Mouse (Mus musculus) lung, adult 18-20 months (tissue): Measurements from ENCODE around the gene Wdr72.
A peak's percentile ranks its signal among the peaks of the same experiment; 100 is the strongest.

Experiments used
- DNase-seq, 2 experiments: peaks; one replicate each; pipeline ENCODE4 v3.0.0; 2022; ENCODE audit warnings: mixed read lengths in 2 of 2

Gene Wdr72

GRCm38 (mm10) chr9:74109761-74110460 lies at the start of gene Wdr72:
Wdr72 (plus strand) TSS chr9:74110356.
- peak; percentile 15 to 35 for DNase-seq

- no peak for DNase-seq
Measured at GRCm38 (mm10) chr9:74066278-74066677, 43.9 kb upstream of the Wdr72 start.

GRCm38 (mm10) chr9:74066766-74067165 lies 43.4 kb upstream of the Wdr72 start:
- no peak for DNase-seq

GRCm38 (mm10) chr9:74075958-74076357 lies 34.2 kb upstream of the Wdr72 start:
- DNase-seq: no peak

- DNase-seq: no peak
Measured at GRCm38 (mm10) chr9:74078458-74078857, 31.7 kb upstream of the Wdr72 start.

- DNase-seq: no peak
Measured at GRCm38 (mm10) chr9:74080241-74080640, 29.9 kb upstream of the Wdr72 start.

GRCm38 (mm10) chr9:74101591-74101990 lies 8.6 kb upstream of the Wdr72 start:
- DNase-seq: no peak

- no peak for DNase-seq
Measured at GRCm38 (mm10) chr9:74102615-74103014, 7.5 kb upstream of the Wdr72 start.

- DNase-seq: no peak
Measured at GRCm38 (mm10) chr9:74110461-74110816, 283 bp downstream of the Wdr72 start.

- no peak for DNase-seq
Measured at GRCm38 (mm10) chr9:74112526-74112925, 2.4 kb downstream of the Wdr72 start.

GRCm38 (mm10) chr9:74126222-74126621 lies 16.1 kb downstream of the Wdr72 start:
- no peak for DNase-seq

- DNase-seq: no peak
Measured at GRCm38 (mm10) chr9:74134010-74134409, 23.9 kb downstream of the Wdr72 start.

GRCm38 (mm10) chr9:74141864-74142263 lies 31.7 kb downstream of the Wdr72 start:
- peak; percentile 12 to 44 for DNase-seq

GRCm38 (mm10) chr9:74142705-74143104 lies 32.5 kb downstream of the Wdr72 start:
- no peak for DNase-seq

GRCm38 (mm10) chr9:74145203-74145602 lies 35.0 kb downstream of the Wdr72 start:
- no peak for DNase-seq

- DNase-seq: no peak
Measured at GRCm38 (mm10) chr9:74148306-74148705, 38.1 kb downstream of the Wdr72 start.

- no peak for DNase-seq
Measured at GRCm38 (mm10) chr9:74160361-74160933, 50.3 kb downstream of the Wdr72 start.

GRCm38 (mm10) chr9:74165697-74166096 lies 55.5 kb downstream of the Wdr72 start:
- DNase-seq: no peak

GRCm38 (mm10) chr9:74169904-74170303 lies 59.7 kb downstream of the Wdr72 start:
- DNase-seq: no peak

GRCm38 (mm10) chr9:74186748-74187400 lies 76.7 kb downstream of the Wdr72 start:
- DNase-seq: no peak

GRCm38 (mm10) chr9:74187401-74188029 lies 77.4 kb downstream of the Wdr72 start:
- DNase-seq: no peak

GRCm38 (mm10) chr9:74194898-74195297 lies 84.7 kb downstream of the Wdr72 start:
- DNase-seq: no peak

- DNase-seq: no peak
Measured at GRCm38 (mm10) chr9:74228272-74228671, 118.1 kb downstream of the Wdr72 start.

GRCm38 (mm10) chr9:74241292-74241691 lies 131.1 kb downstream of the Wdr72 start:
- DNase-seq: no peak
